Mouse (Mus musculus): ENCODE results near the gene Retreg2. TPM values are rescaled to one million over a fixed set of nuclear protein-coding genes. Genes with fewer than 3 reads are reported as not detected.

Retreg2 gene
- polyA plus RNA-seq, 1 experiment from 2014 or later = 107 TPM

GRCm38 (mm10) chr1:75140601-75141190 lies 1.9 kb upstream of the Retreg2 start:
- in situ Hi-C loops (cut with MboI; ENCODE audit: low pct_unique_long_range_greater_than_20kb) = no loop called here
- CTCF ChIA-PET = interaction anchor here (1.0 to 1.6 kb wide), 3 partner anchors 12 to 39 kb away, joined by 3 to 6 read pairs (median 4); partner anchors contain the start of gene Abcb6
- POLR2A ChIA-PET = interaction anchor here (0.8 to 1.3 kb wide), 5 partner anchors 12 to 114 kb away, joined by 3 to 4 read pairs (median 3); partner anchors contain the start of gene Zfand2b
- DNase-seq (ENCODE audit: low read depth, low spot score) (peak; percentile 15), ATAC-seq (no peak)
- no peaks in the 10 kb centered on the region for H3K27me3 ChIP-seq
- no peak for TF ChIP-seq CTCF (IDR thresholded peaks at IDR 0.05)

- no peaks in the 10 kb centered on the region for H3K27me3 ChIP-seq
- CTCF ChIA-PET = interaction anchor here (1.2 to 1.6 kb wide), 3 partner anchors 13 to 34 kb away, joined by 4 to 6 read pairs (median 5); no protein-coding TSS in a partner anchor
- ATAC-seq = peak; percentile 20
- no peak for TF ChIP-seq CTCF (IDR thresholded peaks at IDR 0.05)
- peak; percentile 10 for DNase-seq (ENCODE audit: low read depth, low spot score)
- in situ Hi-C loops (cut with MboI; ENCODE audit: low pct_unique_long_range_greater_than_20kb) = no loop called here
- POLR2A ChIA-PET = interaction anchor here (0.7 to 1.3 kb wide), 4 partner anchors 27 to 67 kb away, joined by 3 read pairs; partner anchors contain the start of gene Zfand2b
These were observed 940 bp upstream of the Retreg2 start for GRCm38 (mm10) chr1:75141486-75142190.

- in situ Hi-C loops (cut with MboI; ENCODE audit: low pct_unique_long_range_greater_than_20kb) = no loop called here
- no peak for DNase-seq (ENCODE audit: low read depth, low spot score)
- CTCF ChIA-PET = no interaction called here
- TF ChIP-seq CTCF (IDR thresholded peaks at IDR 0.05) = no peak
- H3K27me3 ChIP-seq = no peaks in the 10 kb centered on the region
- ATAC-seq = no peak
- POLR2A ChIA-PET = interaction anchor here (0.5 kb wide), 1 partner anchor 140 kb away, joined by 4 read pairs; no protein-coding TSS in a partner anchor
These were observed 3.0 kb downstream of the Retreg2 start for GRCm38 (mm10) chr1:75145589-75145988.

GRCm38 (mm10) chr1:75147411-75148135 lies 5.0 kb downstream of the Retreg2 start:
- POLR2A ChIA-PET = no interaction called here
- no peak for DNase-seq (ENCODE audit: low read depth, low spot score)
- no peaks in the 10 kb centered on the region for H3K27me3 ChIP-seq
- no peak for ATAC-seq
- in situ Hi-C loops (cut with MboI; ENCODE audit: low pct_unique_long_range_greater_than_20kb) = no loop called here
- TF ChIP-seq CTCF (IDR thresholded peaks at IDR 0.05) = no peak
- CTCF ChIA-PET = interaction anchor here (1.2 kb wide), 1 partner anchor 18 kb away, joined by 3 read pairs; no protein-coding TSS in a partner anchor

- in situ Hi-C loops (cut with MboI; ENCODE audit: low pct_unique_long_range_greater_than_20kb) = no loop called here
- ATAC-seq = no peak
- no peak for TF ChIP-seq CTCF (IDR thresholded peaks at IDR 0.05)
- H3K27me3 ChIP-seq = no peaks in the 10 kb centered on the region
- no peak for DNase-seq (ENCODE audit: low read depth, low spot score)
- ChIA-PET POLR2A (interaction anchor here (0.6 kb wide), 1 partner anchor 11 kb away, joined by 3 read pairs; no protein-coding TSS in a partner anchor), CTCF (interaction anchor here (1.2 kb wide), 1 partner anchor 17 kb away, joined by 3 read pairs; no protein-coding TSS in a partner anchor)
These were observed 6.1 kb downstream of the Retreg2 start for GRCm38 (mm10) chr1:75148727-75149126.

GRCm38 (mm10) chr1:75155837-75156236 lies 13.3 kb downstream of the Retreg2 start:
- TF ChIP-seq CTCF (IDR thresholded peaks at IDR 0.05) = no peak
- in situ Hi-C loops (cut with MboI; ENCODE audit: low pct_unique_long_range_greater_than_20kb) = no loop called here
- ChIA-PET CTCF (interaction anchor here (1.4 kb wide), 1 partner anchor 98 kb away, joined by 3 read pairs; no protein-coding TSS in a partner anchor), POLR2A (no interaction called here)
- DNase-seq (ENCODE audit: low read depth, low spot score) = no peak
- no peak for ATAC-seq
- H3K27me3 ChIP-seq = no peaks in the 10 kb centered on the region

- ATAC-seq = no peak
- ChIA-PET POLR2A (interaction anchor here (0.6 to 1.1 kb wide), 2 partner anchors 10 to 15 kb away, joined by 3 read pairs; no protein-coding TSS in a partner anchor), CTCF (interaction anchor here (1.8 kb wide), 1 partner anchor 17 kb away, joined by 5 read pairs; no protein-coding TSS in a partner anchor)
These were observed 16.4 kb downstream of the Retreg2 start for GRCm38 (mm10) chr1:75158990-75159389.

GRCm38 (mm10) chr1:75159540-75160255 lies 17.1 kb downstream of the Retreg2 start:
- DNase-seq (ENCODE audit: low read depth, low spot score) = no peak
- no peaks in the 10 kb centered on the region for H3K27me3 ChIP-seq
- ChIA-PET POLR2A (interaction anchor here (0.6 to 1.1 kb wide), 3 partner anchors 11 to 17 kb away, joined by 3 read pairs; partner anchors contain the start of genes Cnppd1 and Retreg2), CTCF (interaction anchor here (1.0 to 1.8 kb wide), 3 partner anchors 18 to 108 kb away, joined by 3 to 5 read pairs (median 5); no protein-coding TSS in a partner anchor)
- in situ Hi-C loops (cut with MboI; ENCODE audit: low pct_unique_long_range_greater_than_20kb) = no loop called here
- no peak for TF ChIP-seq CTCF (IDR thresholded peaks at IDR 0.05)
- ATAC-seq = no peak

More at GRCm38 (mm10) chr1:75158990-75159389, 16.4 kb downstream of the Retreg2 start:
- no peak for TF ChIP-seq CTCF (IDR thresholded peaks at IDR 0.05)
- no peak for DNase-seq (ENCODE audit: low read depth, low spot score)
- in situ Hi-C loops (cut with MboI; ENCODE audit: low pct_unique_long_range_greater_than_20kb) = no loop called here
- H3K27me3 ChIP-seq = no peaks in the 10 kb centered on the region

GRCm38 (mm10) chr1:75160256-75160617 lies 17.7 kb downstream of the Retreg2 start:
- CTCF ChIA-PET = interaction anchor here (1.0 to 1.8 kb wide), 3 partner anchors 19 to 108 kb away, joined by 3 to 5 read pairs (median 5); no protein-coding TSS in a partner anchor
- H3K27me3 ChIP-seq = no peaks in the 10 kb centered on the region
- no peak for DNase-seq (ENCODE audit: low read depth, low spot score)
- ATAC-seq = no peak
- in situ Hi-C loops (cut with MboI; ENCODE audit: low pct_unique_long_range_greater_than_20kb) = no loop called here
- POLR2A ChIA-PET = interaction anchor here (1.0 kb wide), 1 partner anchor 18 kb away, joined by 3 read pairs; the partner anchor contains the start of genes Cnppd1 and Retreg2
- TF ChIP-seq CTCF (IDR thresholded peaks at IDR 0.05) = no peak
